Mouse (Mus musculus) embryo, embryonic 9.5 days (tissue): ENCODE data around the gene Gm49711.

Source experiments
- DNase-seq: peaks from one replicate; pipeline ENCODE4 v3.0.0-alpha.2; 2017; ENCODE audit errors: extremely low spot score

Gm49711 gene

GRCm38 (mm10) chr16:92057852-92058643 is at the start of gene Gm49711, which contains the start of the genes Mrps6 and Slc5a3:
TSS of gene Gm49711 (plus strand) at chr16:92058316.
TSS of gene Mrps6 (plus strand) at chr16:92058270.
TSS of gene Slc5a3 (plus strand) at chr16:92058322.
- peak; percentile 98 for DNase-seq

- DNase-seq, result no peak
These were observed 48.5 kb upstream of the Gm49711 start for GRCm38 (mm10) chr16:92009586-92009985.

GRCm38 (mm10) chr16:92016792-92017191 is 41.3 kb upstream of the Gm49711 start:
- no peak for DNase-seq

GRCm38 (mm10) chr16:92019141-92020118 is 38.7 kb upstream of the Gm49711 start:
- peak; percentile 73 for DNase-seq

DNA sequence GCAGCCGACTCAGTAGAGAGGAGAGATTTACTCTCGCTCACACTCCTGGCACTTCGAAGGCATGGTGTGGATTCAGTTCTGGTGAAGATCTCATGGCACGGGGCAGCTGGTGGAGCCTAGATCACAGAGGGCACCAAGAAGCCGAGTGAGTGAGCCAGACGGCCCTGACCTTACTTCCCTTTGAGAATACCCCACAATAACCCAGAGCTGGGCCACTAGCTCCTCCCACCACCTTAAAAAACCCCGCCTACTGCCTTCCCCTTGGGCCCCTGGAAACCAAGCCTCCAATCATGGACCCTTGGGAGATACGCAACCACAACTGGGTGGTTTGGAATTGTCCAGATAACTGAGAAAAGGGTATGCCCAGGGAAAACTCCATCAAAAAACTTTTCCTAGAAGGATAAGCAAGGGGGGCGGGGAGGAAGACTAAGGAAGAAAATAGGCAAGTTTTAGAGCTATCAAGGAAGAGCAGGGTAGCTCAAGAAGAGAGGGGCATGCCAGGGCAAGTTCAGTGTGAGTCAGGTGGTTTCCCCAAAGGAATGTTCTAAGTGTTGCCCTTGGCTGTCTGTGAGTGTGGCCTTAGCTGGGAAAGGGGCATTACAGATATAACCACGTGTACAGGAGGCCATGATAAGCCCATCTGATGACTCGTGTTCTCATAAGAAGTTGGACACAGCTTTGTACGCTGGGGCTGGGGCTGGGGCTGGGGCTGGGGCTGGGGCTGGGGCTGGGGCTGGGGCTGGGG is 36.3 kb upstream of the Gm49711 start:
- no peak for DNase-seq

DNA sequence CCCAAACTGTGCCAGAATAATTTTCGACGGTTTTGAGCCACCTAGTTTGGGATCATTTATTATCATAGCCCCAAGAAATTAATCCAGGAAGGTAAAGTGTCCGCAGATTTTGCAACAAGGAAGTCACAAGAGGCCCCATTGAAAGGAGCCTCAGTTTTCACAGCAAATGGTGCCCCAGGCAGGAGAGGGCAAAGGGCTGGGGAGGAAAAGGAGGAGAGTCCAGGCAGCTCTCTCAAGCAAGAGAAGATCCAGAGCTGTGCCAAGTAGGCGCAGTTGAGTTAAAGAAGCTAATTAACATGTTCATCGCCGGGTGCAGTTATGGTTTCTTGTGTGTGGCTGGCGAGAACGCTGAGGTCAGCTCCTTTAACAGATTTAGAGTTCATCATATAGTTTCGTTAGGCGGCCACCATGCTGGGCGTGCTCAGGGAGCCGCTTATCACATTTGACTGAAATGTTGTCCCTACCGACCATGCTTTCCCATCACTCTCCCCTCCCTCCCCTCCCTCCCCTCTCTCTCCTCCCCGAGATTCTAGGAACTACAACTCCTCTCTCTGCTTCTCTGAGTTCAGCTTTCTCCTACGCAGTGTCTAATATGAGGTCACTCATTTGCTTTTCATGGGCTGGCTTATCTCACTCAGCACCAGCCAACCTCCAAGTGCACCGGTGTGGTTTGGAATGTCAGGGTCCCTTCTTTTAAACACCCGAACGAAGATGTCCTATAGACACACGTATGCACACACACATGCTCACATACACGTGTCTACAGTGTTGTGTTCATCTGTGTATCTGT is 35.4 kb upstream of the Gm49711 start:
- no peak for DNase-seq

DNA sequence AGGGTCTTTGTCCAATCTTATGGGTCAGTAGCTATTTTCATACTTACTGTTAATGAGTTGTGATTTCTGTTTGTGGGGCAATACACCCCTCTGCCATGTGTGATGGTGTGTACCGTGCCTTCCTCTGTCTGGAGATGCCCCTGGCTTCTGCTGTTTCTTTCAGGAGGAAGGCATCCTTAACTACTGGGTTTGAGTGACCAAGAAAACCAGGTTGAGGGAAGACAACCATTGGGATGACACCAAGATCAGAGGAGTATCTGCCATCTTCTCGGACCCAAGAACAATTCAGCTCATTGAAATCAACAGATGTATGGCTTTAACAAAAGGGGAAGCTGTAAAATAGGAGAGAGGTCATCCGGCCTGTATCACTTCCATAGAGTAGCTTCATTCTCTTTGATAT is 24.8 kb upstream of the Gm49711 start:
- no peak for DNase-seq

GRCm38 (mm10) chr16:92034676-92035075 is 23.4 kb upstream of the Gm49711 start:
- DNase-seq, result no peak

GRCm38 (mm10) chr16:92036701-92037100 is 21.4 kb upstream of the Gm49711 start:
- DNase-seq, result no peak

DNA sequence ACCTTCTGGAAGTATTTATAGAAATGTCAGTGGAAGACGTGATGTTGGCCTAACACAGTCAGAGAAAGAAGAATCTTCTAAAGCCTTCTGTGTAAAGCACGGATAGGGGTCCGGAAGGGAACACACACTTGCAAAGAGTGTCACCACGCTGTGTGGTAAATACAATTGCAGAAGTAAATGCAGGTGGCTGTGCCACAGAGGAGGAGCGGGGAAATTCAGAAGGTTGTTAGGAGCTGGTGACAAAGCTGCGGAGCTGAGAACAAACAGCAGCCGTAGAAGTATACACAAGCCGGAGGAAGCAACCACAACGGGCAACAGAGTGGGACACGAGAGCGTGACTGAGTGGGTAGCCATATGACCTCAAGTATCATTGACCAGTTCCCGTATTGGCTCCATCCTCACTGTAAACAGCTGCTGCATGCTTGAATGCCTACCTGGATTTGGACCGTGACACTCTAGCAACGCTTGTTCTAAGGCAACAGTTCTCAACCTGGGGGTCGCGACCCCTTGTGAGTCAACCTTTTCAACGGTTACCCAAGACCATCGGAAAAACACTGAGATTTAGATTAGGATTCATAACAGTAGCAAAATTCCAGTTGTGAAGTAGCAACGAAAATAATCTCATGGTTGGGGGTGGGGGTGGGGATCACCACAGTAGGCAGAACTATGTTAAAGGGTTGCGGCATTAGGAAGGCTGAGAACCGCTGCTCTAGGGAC is 20.1 kb upstream of the Gm49711 start:
- no peak for DNase-seq

GRCm38 (mm10) chr16:92039421-92039820 is 18.7 kb upstream of the Gm49711 start:
- no peak for DNase-seq

DNA sequence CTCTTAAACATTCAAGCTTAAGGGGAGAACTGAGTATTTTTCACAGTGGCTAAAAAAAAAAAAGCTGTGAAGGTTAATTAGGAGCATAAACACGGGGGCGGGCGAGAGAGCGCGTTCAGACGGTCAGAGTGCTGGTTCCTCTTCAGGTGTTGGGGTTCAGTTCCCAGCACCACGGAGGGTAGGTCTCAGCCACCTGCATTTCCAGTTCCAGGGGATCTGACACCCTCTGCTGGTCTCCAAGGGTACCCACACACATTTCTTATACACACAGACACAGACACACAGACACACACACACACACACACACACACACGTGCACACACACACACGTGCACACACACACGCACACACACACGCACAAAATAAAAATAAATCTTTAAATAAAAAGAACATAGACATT is 18.1 kb upstream of the Gm49711 start:
- no peak for DNase-seq

DNA sequence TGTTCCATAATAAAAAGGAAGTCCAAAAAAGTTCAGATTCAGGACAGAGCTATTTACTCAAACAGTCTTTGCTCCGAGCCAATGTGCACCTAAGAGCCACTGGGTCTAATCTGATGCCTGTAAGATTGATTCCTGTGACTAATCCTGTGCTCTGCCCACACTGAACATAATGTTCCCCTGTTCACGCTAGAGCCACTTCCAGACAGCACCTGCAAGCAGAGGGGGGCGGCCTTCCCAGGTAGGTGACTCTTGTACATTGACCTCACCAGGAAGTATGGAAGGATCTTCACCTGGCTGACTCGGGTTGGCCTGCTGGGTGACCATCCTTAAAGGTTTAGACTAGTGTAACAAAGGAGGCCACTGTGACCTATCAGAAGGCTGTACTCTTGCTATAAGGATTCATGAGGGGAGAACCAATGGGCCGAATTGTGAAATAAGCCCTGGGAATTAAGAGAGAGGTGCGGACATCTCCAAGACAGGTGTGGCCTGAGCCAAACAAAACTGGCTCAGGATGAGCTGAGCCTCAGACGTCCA is 6.3 kb upstream of the Gm49711 start:
- DNase-seq, result no peak

GRCm38 (mm10) chr16:92052569-92052968 is 5.5 kb upstream of the Gm49711 start:
- DNase-seq, result no peak

GRCm38 (mm10) chr16:92056711-92057110 is 1.4 kb upstream of the Gm49711 start:
- DNase-seq, result no peak

GRCm38 (mm10) chr16:92057456-92057851 is 662 bp upstream of the Gm49711 start:
- DNase-seq, result no peak

GRCm38 (mm10) chr16:92058644-92059620 is 816 bp downstream of the Gm49711 start:
- DNase-seq, result peak; percentile 52

DNA sequence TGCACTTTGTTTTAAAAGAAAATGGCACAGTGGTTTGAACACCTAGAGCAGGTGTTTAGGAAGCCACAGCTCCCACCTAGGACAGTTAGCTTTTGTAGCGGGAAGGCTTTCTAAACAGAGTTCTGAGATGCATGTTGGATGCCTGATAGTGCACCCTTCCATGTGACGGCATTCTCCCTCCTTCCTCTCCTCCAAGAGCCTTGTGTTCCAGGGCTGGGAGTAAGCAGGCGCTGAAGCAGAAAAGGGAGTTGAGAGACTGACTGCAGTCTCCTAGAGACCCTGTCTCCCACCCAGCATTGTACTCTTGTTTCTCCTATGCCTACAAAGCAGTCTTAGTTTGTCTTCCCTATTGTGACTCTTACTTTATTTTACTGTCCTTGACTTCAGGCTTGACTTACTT is 2.1 kb downstream of the Gm49711 start:
- DNase-seq, result no peak

DNA sequence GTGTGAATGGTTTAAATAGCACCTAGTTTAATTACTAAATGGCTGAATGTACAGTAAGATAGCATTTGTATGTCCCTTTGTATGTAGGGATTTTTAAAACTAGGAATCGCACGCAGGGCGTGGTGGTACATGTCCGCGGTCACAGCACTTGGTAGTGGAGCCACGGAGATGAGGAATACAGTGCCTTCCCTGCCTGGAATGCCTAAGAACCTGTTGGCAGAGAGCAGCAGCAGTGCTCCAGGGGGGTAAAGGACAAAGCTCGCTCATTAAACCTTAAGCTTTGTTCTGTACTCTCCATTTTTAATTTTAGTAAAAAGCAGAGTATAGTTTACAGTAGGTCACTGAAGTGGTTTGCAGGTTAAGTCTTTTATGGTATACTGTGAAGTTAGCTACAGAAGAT is 3.5 kb downstream of the Gm49711 start:
- no peak for DNase-seq
